Mouse (Mus musculus): ENCODE results near the gene AI837181. TPM values are rescaled to one million over a fixed set of nuclear protein-coding genes. Genes with fewer than 3 reads are reported as not detected.

AI837181 gene
- polyA plus RNA-seq, 1 experiment from 2014 or later, result 87.3 TPM

DNA sequence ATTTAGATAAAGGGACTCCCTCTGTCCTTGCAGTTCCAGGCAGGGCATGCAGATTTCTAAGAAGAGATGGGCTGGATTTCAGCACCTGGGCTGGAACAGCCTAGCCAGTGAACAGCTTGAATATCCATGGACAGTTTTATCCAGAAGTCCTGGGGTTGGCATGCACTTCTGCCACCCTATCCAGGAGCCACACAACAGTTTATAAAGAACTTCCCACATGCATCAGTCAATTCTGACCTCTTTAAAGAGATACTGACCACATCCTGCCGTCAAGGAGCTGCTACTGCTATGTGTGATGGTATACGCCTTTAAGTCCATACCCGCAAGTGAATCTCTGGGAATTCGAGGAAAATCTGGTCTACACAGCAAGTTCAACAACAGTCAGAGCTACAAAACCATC, 4.3 kb downstream of the AI837181 start:
- H3K4me1 ChIP-seq, result peaks cover 41% of the 10 kb centered on the region
- H3K4me3 ChIP-seq (replicated peaks), result no peak overlapping the region
- WGBS, result 92% methylated on average over 4 of the region's 4 CpGs
- ATAC-seq (ENCODE audit: low FRiP score), result no peak
- no peak overlapping the region for H3K4me2 ChIP-seq
- H3K27me3 ChIP-seq (replicated peaks), result no peaks in the 10 kb centered on the region
- H3K36me3 ChIP-seq, result peaks cover 15% of the 10 kb centered on the region
- H3K27ac ChIP-seq (replicated peaks), result no peak overlapping the region
- H3K9me3 ChIP-seq (replicated peaks), result no peaks in the 10 kb centered on the region
- H3K9ac ChIP-seq (replicated peaks), result no peak overlapping the region

DNA sequence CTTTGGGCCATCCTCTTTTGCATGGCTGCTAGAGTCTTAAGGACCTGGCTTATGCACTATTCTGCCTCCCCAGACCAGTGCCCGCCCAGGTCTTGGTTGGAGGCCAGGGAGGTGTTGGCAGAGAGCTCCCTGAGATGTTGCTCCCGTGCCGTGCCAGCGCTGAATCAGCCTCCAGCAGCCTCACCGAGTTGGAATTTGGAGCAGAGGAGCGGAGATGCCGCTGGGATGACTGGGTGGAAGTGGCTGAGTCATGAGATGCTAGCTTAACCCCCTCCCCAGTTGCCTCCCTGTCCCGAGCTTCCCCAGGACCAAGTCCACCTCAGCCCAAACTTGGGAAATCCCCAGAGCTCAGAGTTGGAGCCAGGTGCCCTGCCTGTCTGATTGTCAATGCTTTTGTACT, 4.9 kb downstream of the AI837181 start:
- H3K36me3 ChIP-seq, result peaks cover 15% of the 10 kb centered on the region
- peaks cover 41% of the 10 kb centered on the region for H3K4me1 ChIP-seq
- no peak overlapping the region for H3K27ac ChIP-seq (replicated peaks)
- 77% methylated on average over 8 of the region's 8 CpGs for WGBS
- H3K4me2 ChIP-seq, result no peak overlapping the region
- H3K4me3 ChIP-seq (replicated peaks), result no peak overlapping the region
- H3K27me3 ChIP-seq (replicated peaks), result no peaks in the 10 kb centered on the region
- no peak for ATAC-seq (ENCODE audit: low FRiP score)
- no peak overlapping the region for H3K9ac ChIP-seq (replicated peaks)
- no peaks in the 10 kb centered on the region for H3K9me3 ChIP-seq (replicated peaks)

GRCm38 (mm10) chr19:5430408-5430807, 5.5 kb downstream of the AI837181 start:
- Histone ChIP-seq H3K36me3 (peaks cover 15% of the 10 kb centered on the region), H3K9ac (replicated peaks) (no peak overlapping the region), H3K4me1 (peaks cover 41% of the 10 kb centered on the region), H3K9me3 (replicated peaks) (no peaks in the 10 kb centered on the region), H3K4me2 (no peak overlapping the region), H3K27me3 (replicated peaks) (no peaks in the 10 kb centered on the region), H3K27ac (replicated peaks) (no peak overlapping the region), H3K4me3 (replicated peaks) (no peak overlapping the region)
- ATAC-seq (ENCODE audit: low FRiP score), result no peak
- WGBS, result 75% methylated on average over 1 of the region's 1 CpGs

- H3K36me3 ChIP-seq, result peaks cover 7% of the 10 kb centered on the region
- no peak overlapping the region for H3K27ac ChIP-seq (replicated peaks)
- H3K4me3 ChIP-seq (replicated peaks), result no peak overlapping the region
- H3K4me2 ChIP-seq, result no peak overlapping the region
- H3K27me3 ChIP-seq (replicated peaks), result no peaks in the 10 kb centered on the region; the same call in 1 of the 2 replicates
- WGBS, result 73% methylated on average over 4 of the region's 4 CpGs
- H3K9me3 ChIP-seq (replicated peaks), result no peaks in the 10 kb centered on the region
- no peak overlapping the region; the same call in 1 of the 2 replicates for H3K9ac ChIP-seq (replicated peaks)
- ATAC-seq (ENCODE audit: low FRiP score), result no peak
- peaks cover 26% of the 10 kb centered on the region for H3K4me1 ChIP-seq
Measured at GRCm38 (mm10) chr19:5431911-5432464, 7.0 kb downstream of the AI837181 start.

- peak overlapping the region; percentile 21 for H3K4me3 ChIP-seq (replicated peaks)
- no peak for ATAC-seq (ENCODE audit: low FRiP score)
- H3K27me3 ChIP-seq (replicated peaks), result no peaks in the 10 kb centered on the region; the same call in 1 of the 2 replicates
- H3K36me3 ChIP-seq, result no peaks in the 10 kb centered on the region
- 12% methylated on average over 16 of the region's 16 CpGs for WGBS
- H3K27ac ChIP-seq (replicated peaks), result peak overlapping the region; percentile 60
- H3K4me2 ChIP-seq, result peak overlapping the region; percentile 58
- peaks cover 17% of the 10 kb centered on the region for H3K4me1 ChIP-seq
- H3K9me3 ChIP-seq (replicated peaks), result no peaks in the 10 kb centered on the region
- H3K9ac ChIP-seq (replicated peaks), result peak overlapping the region; percentile 15; the same call in 1 of the 2 replicates
Measured at GRCm38 (mm10) chr19:5432992-5433852, 8.3 kb downstream of the AI837181 start.

DNA sequence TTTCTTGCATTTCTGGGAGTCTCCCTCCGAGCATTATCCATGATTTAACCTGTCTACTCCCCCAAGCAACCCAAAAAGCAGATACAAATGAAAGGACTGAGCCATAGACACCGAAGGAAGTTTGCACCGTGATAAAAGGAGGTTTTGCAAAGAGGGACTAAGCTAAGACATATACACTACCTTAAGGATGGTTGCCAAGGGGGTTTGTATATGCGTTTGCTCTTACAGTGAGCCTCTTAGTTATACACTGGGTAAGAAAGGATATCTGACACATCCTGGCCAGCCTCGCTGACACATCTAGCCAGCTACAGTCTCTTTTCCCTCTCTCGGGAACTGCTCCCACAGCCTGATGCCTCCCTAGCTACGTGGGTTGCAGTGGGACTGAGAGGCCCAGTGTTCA, 9.0 kb downstream of the AI837181 start:
- no peaks in the 10 kb centered on the region for H3K9me3 ChIP-seq (replicated peaks)
- no peaks in the 10 kb centered on the region; the same call in 1 of the 2 replicates for H3K27me3 ChIP-seq (replicated peaks)
- ATAC-seq (ENCODE audit: low FRiP score), result no peak
- H3K4me1 ChIP-seq, result peaks cover 15% of the 10 kb centered on the region
- 75% methylated on average over 7 of the region's 7 CpGs for WGBS
- no peak overlapping the region for H3K4me3 ChIP-seq (replicated peaks)
- peak overlapping the region; percentile 60; the same call in 1 of the 2 replicates for H3K27ac ChIP-seq (replicated peaks)
- peak overlapping the region; percentile 15; the same call in 1 of the 2 replicates for H3K9ac ChIP-seq (replicated peaks)
- H3K36me3 ChIP-seq, result no peaks in the 10 kb centered on the region
- peak overlapping the region; percentile 58 for H3K4me2 ChIP-seq

DNA sequence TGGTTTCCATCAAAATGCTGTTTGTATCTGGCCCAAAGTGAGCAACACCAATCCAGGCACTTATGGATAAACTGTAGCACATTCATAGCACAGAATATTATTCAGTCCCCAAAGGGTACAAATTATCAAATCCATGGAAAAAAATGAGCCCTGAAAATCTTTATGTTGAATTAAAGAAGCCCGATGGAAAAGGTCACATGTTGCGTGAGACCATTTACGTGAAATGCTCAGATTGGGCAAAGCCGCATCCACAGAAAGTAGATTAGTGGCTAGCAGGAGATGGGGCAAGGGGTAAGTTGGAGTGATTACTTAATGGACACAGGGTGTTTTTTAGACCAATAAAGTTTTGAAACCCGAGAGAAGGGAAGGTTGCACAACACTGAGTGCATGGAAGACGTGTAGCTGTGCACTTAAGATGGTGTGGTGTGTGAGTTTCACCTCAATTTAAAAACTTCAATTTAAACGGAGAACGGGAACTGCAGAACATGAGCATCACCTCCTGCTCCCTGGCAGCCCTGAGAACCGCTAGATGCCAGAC, 19.5 kb downstream of the AI837181 start:
- ATAC-seq (ENCODE audit: low FRiP score), result no peak
- H3K4me1 ChIP-seq, result peaks cover 21% of the 10 kb centered on the region
- 69% methylated on average over 9 of the region's 9 CpGs for WGBS
- no peaks in the 10 kb centered on the region for H3K36me3 ChIP-seq
- peaks cover 48% of the 10 kb centered on the region for H3K27me3 ChIP-seq (replicated peaks)
- H3K27ac ChIP-seq (replicated peaks), result no peak overlapping the region
- H3K4me3 ChIP-seq (replicated peaks), result no peak overlapping the region
- H3K9ac ChIP-seq (replicated peaks), result no peak overlapping the region
- H3K4me2 ChIP-seq, result no peak overlapping the region
- H3K9me3 ChIP-seq (replicated peaks), result peaks cover 3% of the 10 kb centered on the region; the same call in 1 of the 2 replicates

- peaks cover 21% of the 10 kb centered on the region for H3K4me1 ChIP-seq
- H3K9me3 ChIP-seq (replicated peaks), result peaks cover 3% of the 10 kb centered on the region; the same call in 1 of the 2 replicates
- 35% methylated on average over 7 of the region's 7 CpGs for WGBS
- H3K36me3 ChIP-seq, result no peaks in the 10 kb centered on the region
- H3K9ac ChIP-seq (replicated peaks), result no peak overlapping the region
- peaks cover 53% of the 10 kb centered on the region for H3K27me3 ChIP-seq (replicated peaks)
- no peak overlapping the region for H3K4me3 ChIP-seq (replicated peaks)
- no peak overlapping the region for H3K27ac ChIP-seq (replicated peaks)
- no peak for ATAC-seq (ENCODE audit: low FRiP score)
- no peak overlapping the region for H3K4me2 ChIP-seq
Measured at GRCm38 (mm10) chr19:5444954-5445353, 20.0 kb downstream of the AI837181 start.

DNA sequence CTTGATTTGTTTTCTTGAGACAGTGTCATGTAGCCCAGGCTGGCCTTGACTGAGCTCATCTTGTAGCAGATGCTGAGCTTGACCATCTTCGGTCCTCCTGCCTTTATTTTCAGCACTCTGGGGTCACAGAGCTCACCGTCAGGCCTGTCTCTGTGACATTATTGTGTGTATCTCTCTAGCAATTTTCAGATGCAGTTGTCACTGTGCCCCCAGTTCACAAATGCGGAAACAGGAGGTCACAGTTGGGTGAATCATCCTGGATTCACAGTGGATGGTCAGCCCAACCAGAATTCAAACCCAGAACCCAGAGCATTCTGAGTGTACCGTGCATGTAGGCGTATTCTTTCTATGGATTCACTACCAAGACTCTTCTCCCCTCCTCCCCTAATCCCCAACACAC, 20.8 kb downstream of the AI837181 start:
- peaks cover 61% of the 10 kb centered on the region for H3K27me3 ChIP-seq (replicated peaks)

GRCm38 (mm10) chr19:5447515-5448353, 22.8 kb downstream of the AI837181 start, which contains the start of gene Fosl1:
Gene Fosl1, plus strand, starts transcription at chr19:5447547.
- peaks cover 64% of the 10 kb centered on the region for H3K27me3 ChIP-seq (replicated peaks)

More for the DNA sequence above, 20.8 kb downstream of the AI837181 start:
- Histone ChIP-seq H3K36me3 (no peaks in the 10 kb centered on the region), H3K4me2 (no peak overlapping the region), H3K4me3 (replicated peaks) (no peak overlapping the region), H3K9me3 (replicated peaks) (no peaks in the 10 kb centered on the region; the same call in 1 of the 2 replicates), H3K27ac (replicated peaks) (no peak overlapping the region), H3K4me1 (peaks cover 21% of the 10 kb centered on the region), H3K9ac (replicated peaks) (no peak overlapping the region)
- WGBS, result 92% methylated on average over 5 of the region's 5 CpGs
- no peak for ATAC-seq (ENCODE audit: low FRiP score)

More at GRCm38 (mm10) chr19:5447515-5448353, 22.8 kb downstream of the AI837181 start, which contains the start of gene Fosl1:
- H3K9ac ChIP-seq (replicated peaks), result peak within 1 kb of the TSS; percentile 43
- H3K9me3 ChIP-seq (replicated peaks), result no peaks in the 10 kb centered on the region; the same call in 1 of the 2 replicates
- peaks cover 21% of the 10 kb centered on the region for H3K4me1 ChIP-seq
- ATAC-seq (ENCODE audit: low FRiP score), result peak; percentile 77
- under 1% methylated on average over 69 of the region's 70 CpGs for WGBS
- H3K4me2 ChIP-seq, result peak within 1 kb of the TSS; percentile 96
- H3K27ac ChIP-seq (replicated peaks), result no peak within 1 kb of the TSS
- H3K4me3 ChIP-seq (replicated peaks), result peak within 1 kb of the TSS; percentile 54
- no peaks in the 10 kb centered on the region; the same call in 1 of the 2 replicates for H3K36me3 ChIP-seq
